Mouse (Mus musculus) neural tube, embryonic 10.5 days (tissue): ENCODE measurements around the gene Atxn7l2.
"Not testable (repeated sequence)": the region's sequence is repeated elsewhere in the genome, so short reads cannot be mapped to it uniquely, and the experiment has no call there.

ENCODE experiments used
- DNase-seq: peaks from one replicate; pipeline ENCODE4 v3.0.0-alpha.2; 2017; ENCODE audit warnings: low spot score; ENCODE audit errors: extremely low spot score

Gene Atxn7l2

DNA sequence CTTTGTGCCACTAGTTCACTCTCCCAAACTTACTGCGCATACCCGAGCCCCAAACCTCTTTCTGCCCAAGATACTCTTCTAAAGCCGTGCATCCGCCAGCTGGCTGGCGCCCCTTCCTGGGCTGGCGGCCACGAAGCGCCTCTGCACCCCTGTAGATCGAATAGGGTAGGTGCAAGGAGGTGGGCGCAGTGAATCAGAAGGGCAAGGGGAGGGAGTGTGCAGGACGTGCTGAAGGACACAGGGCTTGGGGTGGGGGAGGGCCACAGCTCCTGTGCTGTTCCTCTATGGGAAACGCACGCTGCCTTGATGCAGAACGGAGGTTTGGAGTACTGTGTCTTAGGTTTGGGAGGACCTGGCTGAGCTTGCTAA is at the start of gene Atxn7l2:
Gene Atxn7l2 (minus strand): TSS at position 164 of the 369 bp plus-strand sequence.
- DNase-seq = no peak

DNA sequence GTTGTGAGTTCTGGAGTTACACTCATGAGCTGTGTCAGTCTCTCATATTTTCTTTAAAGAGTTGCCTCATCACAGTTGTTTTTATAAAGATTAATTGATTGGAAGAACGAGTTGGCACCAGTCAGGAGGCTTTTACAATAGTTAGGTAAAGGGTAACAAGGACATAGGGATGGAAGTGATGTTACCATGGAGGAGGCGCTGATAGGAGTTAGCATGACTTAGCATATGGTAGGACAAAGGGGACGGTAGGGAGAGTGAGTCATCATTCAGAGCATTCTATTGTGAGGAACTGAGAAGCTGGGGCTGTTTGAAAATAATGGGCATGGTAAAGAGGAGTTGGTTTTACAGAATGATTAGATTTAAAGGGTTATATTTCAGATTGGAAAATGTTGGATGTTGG is 48.6 kb upstream of the Atxn7l2 start:
- DNase-seq = no peak

DNA sequence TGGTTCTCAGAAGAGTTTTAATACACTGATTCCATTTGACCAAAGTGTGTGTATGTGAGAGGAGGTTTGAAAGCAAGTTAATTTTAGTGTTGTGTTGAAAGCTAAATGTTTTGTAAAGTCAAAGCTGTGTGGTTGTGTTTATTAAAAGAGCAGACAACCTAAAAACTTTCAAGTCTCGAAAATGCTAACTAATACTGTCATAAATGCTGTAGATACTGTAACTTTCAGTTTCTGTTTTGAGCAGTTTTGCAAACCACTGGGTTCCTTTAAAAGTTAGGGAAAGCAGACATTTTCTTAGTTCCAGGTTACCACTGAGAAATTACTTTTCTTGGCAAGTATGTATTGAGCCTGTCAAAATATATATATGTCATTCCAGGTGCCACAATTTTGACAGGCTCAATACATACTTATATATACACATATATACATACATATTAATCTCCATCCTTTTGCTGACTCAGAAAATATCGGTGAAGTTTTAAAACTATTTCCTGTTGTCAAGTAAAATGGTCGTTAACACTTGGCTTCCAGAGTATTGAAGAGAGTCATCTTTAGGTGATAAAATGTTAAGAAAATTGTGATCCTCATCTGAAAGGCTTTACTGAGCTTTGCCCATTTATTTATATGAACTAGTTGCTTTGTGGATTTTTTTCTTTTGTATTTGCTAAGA is 47.2 kb upstream of the Atxn7l2 start:
- no peak for DNase-seq

DNA sequence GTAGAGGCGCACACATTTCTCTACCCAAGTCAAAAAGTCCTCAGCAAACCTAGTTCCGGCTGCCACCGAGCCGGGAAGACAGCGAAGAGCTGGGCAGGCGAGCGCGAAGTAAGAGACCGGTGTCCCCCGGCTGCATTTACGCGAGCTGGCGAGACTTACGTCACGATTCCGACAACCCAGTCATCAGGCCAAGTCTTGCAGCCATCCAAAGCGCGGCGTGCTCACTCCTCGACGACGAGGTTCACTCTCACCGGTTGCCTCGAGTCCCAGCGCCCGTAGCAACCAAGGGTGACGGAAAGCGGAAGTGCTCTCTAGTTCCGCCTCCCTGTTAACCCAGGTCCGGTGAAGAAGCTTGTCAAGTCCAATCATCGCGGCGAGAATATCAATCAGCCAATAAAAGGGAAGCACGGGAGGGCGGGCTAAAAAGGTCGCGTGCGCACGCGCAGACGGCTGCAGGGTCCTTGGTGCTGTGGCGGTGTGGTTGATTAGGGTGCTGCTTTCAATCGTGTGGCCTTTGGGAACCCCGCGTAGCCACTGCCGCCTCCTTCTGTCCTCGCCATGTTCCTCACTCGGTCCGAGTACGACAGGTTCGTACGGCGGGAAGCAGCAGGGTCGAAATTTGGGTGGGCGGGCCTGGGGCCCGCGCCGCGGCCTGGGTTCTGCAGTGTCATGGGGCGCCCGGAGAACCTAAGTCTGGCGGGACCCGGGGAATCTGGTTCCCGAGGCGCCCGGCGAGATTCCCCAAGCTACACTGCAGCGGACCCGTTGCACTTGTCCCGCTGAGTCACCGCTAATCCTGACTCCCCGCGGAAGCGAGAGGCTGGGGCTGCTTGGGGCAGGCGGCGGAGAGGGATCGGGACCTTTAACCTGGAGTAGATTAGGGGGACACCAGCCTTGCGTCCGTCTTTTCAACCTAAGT is 46.2 kb upstream of the Atxn7l2 start, which contains the start of gene Psma5:
Gene Psma5 (plus strand): TSS at position 208 of the 919 bp plus-strand sequence.
- DNase-seq = peak; percentile 94

DNA sequence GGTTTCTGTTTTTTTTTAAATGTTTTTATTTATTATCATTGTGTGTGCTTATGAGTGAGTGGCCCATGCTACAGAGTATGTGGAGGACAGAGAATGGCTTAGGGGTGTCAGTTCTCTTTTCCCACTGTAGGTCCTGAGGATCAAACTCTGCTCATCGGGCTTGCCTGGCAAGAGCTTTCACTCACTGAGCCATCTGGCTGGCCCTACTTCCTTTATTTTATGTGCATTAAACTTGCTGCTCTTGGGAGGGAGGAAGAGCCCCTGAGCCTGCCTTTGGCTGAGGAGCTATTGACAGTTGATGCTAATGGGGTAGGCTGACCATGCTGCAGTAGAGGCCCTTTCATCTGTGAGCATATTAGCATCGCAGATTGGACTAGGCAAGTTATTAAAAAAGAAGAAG is 36.1 kb upstream of the Atxn7l2 start:
- no peak for DNase-seq

DNA sequence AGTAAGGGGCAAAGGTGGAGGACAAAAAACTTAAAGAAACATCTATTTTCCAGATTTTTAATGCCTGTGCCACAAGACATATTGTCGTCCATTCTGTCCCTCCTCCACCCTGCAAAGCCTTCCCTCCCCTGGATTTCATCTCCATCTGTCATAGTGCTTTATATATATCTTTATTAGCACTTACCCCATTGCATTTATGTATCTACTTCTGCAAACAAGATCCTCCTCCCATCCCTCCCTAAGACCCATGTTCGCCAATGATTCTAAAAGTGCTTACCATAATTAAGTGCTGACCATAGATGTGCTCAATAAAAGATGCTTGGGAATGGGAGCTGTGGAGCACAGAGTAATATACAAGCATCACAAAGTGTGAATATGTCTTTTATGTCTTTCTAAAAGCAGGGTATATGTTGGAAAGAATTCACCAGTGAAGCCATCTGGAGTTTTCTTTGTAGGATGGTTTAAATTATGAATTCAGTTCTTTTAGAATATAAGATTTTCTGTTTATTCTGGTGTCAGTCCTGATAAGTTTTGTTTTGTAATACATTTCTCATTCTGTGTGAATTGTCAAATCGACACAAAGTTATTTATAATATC is 30.6 kb upstream of the Atxn7l2 start:
- DNase-seq = no peak

DNA sequence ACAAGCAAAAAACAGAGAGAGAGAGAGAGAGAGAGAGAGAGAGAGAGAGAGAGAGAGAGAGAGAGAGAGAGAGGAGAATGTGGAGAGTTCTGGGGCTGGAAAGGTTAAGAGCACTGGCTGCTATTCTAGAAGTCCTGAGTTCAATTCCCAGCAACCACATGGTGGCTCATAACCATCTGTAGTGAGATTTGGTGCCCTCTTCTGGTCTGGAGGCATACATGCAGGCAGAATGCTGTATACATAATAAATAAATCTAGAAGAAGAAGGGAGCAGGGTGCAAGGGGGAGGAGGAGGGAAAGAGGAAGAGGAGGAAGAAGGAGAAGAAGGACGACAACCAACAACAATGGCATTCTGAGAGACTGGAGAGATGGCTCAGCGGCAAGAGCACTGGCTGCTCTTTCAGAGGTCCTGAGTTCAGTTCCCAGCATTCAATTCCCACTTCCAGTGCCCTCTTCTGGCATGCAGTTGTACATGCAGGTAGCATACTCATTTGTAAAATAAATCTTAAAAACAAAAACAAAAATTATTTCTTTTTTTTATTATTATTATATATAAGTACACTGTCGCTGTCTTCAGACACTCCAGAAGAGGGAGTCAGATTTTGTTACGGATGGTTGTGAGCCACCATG is 26.9 kb upstream of the Atxn7l2 start:
- DNase-seq = not testable (repeated sequence)

DNA sequence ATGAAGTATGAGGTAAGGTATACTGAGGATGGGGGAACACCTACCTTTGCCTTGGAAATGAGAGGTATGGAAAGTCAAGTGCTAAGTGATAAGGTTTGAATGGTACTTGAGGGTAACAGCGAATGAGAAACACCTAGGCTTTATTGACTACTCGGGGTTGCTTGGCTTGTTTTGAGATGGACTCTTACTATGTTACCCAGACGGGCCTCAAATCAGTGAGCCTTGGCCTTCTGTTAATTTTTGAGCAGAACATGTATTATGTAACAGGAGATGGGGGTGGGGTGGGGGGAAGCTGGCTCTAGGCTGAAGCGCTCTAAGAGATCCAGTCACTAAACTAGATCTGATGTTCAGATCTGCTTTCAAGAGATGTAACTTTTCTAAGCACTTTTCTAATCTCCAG is 20.9 kb upstream of the Atxn7l2 start:
- DNase-seq = no peak

DNA sequence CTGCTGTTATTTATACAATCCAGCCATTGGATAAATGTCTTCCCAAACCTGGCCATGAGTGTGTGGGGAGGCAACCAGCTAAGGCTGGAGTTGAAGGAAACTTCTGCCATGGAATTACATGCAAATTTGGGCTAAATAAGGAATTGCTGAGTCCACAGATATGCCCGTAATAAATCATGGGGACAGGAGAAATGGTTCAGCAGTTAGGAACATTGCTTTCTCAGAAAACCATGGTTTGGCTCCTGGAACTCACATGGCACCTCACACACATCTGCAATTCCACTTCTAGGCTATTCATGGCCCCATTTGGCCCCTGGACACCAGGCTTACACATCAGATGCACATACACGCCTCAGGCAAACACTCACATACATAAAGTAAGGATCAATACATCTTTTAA is 16.8 kb upstream of the Atxn7l2 start:
- no peak for DNase-seq

DNA sequence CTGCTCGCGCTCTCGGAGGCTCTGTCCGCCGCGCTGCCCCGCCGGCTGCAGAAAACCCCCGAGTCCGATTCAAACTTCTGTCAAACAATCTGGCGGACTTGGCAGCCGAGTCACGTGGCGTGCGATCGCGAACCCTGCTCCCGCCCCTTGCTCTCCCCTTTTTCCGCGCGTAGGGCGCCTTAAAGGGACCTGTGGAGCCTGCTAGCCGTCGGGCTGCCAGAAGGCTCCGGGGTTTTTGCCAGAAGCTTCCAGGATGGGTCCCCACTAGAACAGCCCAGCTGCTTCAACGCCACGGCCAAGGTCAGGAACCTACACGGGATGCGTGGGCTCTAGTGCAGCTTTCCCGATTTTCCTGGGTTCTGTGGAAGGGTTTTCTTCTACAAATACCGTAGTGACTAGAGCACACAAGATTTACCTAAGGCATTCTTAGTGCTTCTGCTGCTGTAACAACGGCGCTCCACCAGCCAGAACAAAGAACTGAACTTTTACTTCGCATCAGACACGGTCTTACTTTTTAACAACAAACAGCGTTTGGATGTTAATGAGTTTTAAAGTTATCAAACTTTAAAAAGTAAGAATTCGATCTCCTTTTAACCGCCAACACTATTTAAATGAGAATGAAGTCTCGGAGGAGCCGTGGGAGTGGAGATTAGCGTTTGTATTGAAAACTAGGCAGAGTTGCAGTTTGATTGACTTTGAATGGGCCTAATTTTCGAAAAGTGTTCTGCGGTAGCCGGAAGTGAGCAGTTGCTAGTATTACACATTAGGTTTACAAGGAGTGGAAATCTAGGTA is 16.0 kb upstream of the Atxn7l2 start, which contains the start of gene Sypl2:
Gene Sypl2 (minus strand): TSS at position 91 of the 793 bp plus-strand sequence.
- DNase-seq = peak; percentile 22

DNA sequence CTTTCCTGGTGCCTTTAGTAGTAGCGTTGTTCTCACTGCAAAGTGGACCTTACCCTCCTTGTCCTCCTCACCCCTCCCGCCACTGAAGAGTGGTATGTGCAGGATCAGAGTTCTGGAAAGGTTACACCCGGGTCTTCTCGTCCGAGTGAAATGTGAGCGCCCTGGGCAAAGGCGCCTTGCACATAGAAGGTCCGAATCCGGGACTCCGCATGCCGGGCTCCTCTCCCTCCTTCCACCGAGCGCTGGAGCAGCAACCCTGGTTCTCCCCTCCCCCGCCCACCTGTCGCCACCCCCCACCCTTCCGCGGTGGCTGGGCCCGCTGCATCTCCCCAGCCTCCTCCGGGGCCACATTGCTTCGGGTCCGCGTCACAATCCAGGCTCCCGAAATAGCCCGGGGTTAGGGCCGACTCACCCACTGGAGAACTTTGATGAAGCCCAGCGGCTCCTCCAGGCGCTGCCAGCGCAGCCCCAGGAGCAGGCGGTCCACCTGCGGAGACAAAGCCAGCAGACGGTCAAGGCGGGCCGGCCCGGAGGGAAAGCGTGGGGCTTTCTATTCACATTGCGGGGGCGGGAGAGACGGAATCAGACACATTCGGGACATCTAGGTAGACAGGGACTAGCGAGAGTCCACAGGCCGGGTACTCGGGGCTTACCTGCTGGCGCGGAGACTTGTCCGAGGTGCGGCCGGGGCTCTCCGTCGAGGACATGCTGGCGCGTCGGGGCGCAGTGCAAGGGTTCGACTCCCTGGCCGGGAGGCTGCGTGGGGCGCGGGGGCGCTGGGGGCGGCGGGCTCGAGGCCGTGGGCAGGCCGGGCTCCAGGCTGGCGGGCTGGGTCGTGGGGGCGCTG is 15.2 kb upstream of the Atxn7l2 start:
- peak; percentile 68 for DNase-seq

DNA sequence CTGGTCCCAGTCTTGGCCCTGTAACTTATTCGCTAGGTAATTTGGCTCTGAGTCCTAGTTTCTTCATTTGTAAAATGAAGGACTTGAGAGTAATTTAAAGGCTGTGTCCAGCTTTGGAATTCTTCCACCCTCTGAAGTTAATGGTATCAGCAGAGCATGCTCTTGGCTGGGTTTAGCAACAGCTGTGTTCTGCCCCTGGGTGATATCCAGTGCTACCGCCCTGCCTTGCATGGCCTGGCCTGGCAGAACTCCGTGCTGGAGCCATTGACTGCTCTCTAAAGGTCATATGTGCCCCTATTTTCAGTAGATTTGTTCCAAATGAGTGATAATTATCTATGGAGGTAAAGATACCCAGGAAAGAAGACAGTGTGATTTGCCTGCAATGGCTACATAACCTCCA is 9.9 kb upstream of the Atxn7l2 start:
- DNase-seq = no peak

DNA sequence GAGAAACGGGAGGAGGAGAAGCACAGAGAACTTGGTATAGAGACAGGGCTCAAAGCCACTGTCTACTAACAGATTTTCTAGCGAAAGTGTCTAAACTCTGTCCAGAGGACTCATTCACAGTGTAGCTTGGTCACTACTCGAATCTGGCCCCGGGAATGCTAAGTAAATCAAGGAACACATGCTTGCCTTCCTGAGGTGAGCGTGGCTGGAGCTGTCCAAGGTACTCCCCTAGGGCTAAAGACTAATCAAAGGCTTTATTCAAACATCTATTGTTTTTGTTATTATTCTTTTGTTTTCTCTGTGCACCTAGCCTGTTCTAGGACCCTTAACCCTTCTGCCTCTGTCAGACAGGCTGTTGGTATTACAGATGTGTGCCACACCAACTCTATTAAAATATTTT is 4.0 kb upstream of the Atxn7l2 start:
- no peak for DNase-seq

DNA sequence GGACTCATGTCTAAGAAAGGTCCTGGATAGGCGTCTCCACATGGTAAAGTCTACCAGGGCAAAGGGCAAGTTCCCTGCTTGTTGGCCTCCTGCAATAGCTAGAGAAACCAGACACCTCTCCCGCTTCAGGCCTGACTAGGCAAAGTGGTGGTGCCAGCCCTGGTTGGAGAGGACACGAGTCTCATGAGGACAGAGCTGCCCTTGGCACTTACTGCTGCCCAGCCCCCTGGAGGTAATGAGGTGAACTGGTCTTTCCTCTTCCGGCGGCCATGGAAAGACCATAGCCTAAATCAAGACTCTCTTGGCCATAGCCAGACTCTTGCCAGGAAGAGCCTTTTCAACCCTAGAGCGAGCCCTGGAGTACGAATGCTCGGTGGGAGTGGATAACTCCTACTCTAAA is 1.7 kb upstream of the Atxn7l2 start:
- DNase-seq = no peak

DNA sequence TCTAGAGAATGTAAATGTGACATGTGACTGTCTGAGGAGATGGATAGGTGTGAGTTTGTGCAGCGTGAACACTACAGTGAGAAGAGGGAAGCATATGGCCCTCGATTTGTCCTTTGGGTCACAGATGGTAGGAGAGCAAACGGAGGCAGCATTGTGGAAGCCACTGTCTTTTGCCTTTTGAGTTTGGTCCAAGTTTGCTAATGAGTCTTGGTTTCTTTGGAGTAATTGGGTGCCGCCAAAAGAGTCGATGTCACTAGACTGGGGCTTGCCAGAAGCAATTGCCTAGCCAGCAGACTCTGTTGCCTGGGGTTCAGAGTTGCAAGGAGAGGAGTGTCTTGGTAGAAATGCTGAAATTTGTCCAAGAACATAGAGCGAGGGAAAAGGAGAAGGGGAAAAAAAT is 1.1 kb upstream of the Atxn7l2 start:
- DNase-seq = no peak

DNA sequence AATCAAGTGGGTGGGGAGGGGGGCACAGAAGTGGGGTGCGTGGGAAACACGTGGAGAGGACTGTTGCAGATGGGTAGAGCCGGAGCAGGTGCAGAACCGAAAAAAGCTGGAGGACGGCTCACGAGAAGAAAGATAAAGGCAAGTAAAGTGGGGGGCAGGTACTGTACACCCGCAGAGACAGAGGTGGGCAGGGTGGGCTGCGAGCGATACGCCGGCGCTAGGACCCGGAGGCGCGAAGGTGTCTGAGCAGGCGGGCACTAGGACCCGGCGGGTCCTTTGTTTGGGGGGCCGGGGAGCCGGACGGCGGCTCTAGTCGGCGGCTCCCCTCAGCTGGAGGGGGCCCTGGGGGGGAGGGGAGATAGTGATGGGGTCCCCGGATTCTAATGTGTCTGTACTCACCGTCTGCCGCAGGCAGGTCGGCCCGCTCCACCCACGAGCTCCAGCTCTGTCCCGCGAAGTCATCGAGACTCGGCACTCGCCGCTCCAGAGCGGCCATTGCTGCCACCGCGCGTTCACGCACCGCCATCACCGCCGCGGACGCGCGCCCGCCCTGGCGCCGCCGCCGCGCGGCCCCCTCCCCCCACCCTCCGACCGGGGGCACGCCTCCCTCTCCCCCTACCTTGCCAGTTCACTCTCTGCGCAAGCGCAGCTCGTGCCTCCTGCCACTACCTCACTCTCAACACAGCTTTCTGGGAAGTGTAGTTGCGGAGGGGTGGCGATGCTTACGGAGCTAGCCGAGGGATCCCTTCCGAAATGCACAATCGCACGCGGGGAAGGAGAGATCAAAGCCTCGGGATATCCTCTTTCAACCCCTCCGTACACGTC is 576 bp downstream of the Atxn7l2 start:
- peak; percentile 95 for DNase-seq

DNA sequence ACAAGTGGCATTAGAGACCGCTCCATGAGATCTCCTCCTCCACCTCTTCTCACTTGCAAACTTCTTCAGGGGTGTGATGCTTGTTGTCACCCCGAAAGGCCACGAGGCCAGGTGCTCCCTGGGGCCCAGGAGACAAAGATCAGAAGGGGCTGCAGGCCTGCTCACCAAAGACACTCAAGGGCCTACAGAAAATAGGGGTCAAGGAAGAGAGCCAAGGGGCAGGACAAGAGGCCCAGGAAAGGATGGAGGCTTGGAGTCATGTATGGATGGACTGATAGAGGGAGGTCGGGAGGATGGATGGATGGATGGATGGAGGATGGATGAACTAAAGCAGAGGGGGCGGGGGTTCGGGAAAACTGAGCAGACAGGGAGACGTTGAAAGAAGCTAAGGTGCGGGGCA is 1.2 kb downstream of the Atxn7l2 start:
- DNase-seq = peak; percentile 49

DNA sequence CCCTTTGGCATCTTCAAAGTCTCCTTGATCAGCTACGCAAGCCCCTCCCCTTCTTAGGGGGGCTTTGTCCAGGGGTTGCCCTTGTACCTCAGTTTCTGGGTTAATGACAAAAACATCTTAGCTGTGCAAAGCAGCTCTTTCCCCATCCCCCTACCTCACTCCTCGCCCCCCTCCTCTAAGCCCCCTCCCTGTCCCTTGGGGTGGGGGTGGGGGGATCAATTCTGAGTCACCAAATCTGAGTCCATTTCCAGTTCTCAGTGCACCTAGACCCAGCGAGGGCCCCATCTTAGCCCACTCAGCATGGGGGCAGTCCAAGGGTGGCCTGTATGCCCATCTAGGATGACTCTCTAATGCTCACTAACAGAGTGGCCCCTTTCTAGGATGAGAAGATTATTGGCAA is 1.7 kb downstream of the Atxn7l2 start:
- no peak for DNase-seq

DNA sequence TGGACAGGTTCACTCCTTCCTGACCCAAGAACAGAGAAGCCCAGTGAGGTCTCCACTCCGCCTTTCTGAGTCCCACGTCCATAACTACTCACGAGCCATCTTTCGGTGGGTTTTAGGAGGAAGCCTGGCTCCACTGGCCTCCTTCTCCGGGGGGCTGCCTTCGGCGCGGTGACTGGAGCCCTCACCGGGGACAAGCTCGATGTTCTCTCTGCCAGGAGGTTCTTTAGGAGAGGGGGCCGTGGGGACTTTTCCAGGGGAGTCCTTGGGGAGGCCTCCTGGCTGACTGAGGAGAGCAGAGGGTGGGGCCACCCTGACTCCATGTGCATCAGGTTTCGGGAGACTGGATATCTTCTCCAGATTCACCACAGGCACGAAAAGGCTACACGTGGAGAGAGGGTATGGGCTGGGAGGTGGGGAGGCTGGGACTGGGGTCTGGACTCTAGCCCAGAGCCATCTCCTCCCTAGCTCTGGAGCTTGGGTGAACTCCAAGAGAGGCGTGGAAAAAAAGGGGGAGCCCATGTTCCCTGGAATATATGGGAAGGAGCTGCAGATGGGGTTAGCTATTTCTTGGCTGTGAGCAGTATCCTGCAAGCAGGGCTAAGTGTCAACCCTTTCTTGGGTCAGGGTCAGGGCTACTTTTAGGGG is 3.9 kb downstream of the Atxn7l2 start:
- no peak for DNase-seq
